Mouse (Mus musculus) forebrain, embryonic 12.5 days (tissue): ENCODE data around the gene Pde6d. TPM values are rescaled to one million over a fixed set of nuclear protein-coding genes. Genes with fewer than 3 reads are reported as not detected.
A peak's percentile ranks its signal among the peaks of the same experiment; 100 is the strongest.

Source experiments
- ATAC-seq: fragments of 200-750 bp; cut with Nextera tagmentation; 2 replicates; pipeline ENCODE4 v1.8.0; 2017; ENCODE audit warnings: moderate TSS enrichment; ENCODE audit not compliant: low FRiP score
- H3K27ac ChIP-seq: fragments of 300-500 bp; sonication (generic); 2 replicates; pipeline ENCODE4 v1.5.1; 2016; ENCODE audit warnings: mild to moderate bottlenecking
- H3K27me3 ChIP-seq: fragments of 300-500 bp; sonication (generic); 2 replicates; pipeline ENCODE4 v1.6.1; 2016; ENCODE audit warnings: mild to moderate bottlenecking
- H3K36me3 ChIP-seq: fragments of 300-500 bp; sonication (generic); replicated peaks from 2 replicates; pipeline ENCODE4 v1.6.1; 2016; ENCODE audit warnings: mild to moderate bottlenecking
- H3K4me1 ChIP-seq: fragments of 300-500 bp; sonication (generic); 2 replicates; pipeline ENCODE4 v1.6.1; 2016
- H3K4me2 ChIP-seq: fragments of 300-500 bp; sonication (generic); 2 replicates; pipeline ENCODE4 v1.6.1; 2016; ENCODE audit warnings: mild to moderate bottlenecking, moderate library complexity
- H3K4me3 ChIP-seq: fragments of 300-500 bp; sonication (generic); replicated peaks from 2 replicates; pipeline ENCODE4 v1.5.1; 2016; ENCODE audit warnings: mild to moderate bottlenecking
- H3K9ac ChIP-seq: fragments of 300-500 bp; sonication (generic); 2 replicates; pipeline ENCODE4 v1.6.1; 2016; ENCODE audit warnings: mild to moderate bottlenecking
- H3K9me3 ChIP-seq: fragments of 300-500 bp; sonication (generic); 2 replicates; pipeline ENCODE4 v1.6.1; 2016
- WGBS: fragments of 180-500 bp; shearing (Covaris S2); methylation state at CpG from one replicate; pipeline ENCODE4 v1.1.7; 2016; 5-methylcytosine and 5-hydroxymethylcytosine counted together
- polyA plus RNA-seq: library from polyadenylated mRNA; unstranded; fragments of >200 nt; fragmentation: Nextera tagmentation; extraction: Ambion mirVana; gene quantifications from 2 replicates; pipeline ENCODE4 v1.2.1, GENCODE M21; 2016

Pde6d gene
- polyA plus RNA-seq: 91.7 TPM in 2 replicates

DNA sequence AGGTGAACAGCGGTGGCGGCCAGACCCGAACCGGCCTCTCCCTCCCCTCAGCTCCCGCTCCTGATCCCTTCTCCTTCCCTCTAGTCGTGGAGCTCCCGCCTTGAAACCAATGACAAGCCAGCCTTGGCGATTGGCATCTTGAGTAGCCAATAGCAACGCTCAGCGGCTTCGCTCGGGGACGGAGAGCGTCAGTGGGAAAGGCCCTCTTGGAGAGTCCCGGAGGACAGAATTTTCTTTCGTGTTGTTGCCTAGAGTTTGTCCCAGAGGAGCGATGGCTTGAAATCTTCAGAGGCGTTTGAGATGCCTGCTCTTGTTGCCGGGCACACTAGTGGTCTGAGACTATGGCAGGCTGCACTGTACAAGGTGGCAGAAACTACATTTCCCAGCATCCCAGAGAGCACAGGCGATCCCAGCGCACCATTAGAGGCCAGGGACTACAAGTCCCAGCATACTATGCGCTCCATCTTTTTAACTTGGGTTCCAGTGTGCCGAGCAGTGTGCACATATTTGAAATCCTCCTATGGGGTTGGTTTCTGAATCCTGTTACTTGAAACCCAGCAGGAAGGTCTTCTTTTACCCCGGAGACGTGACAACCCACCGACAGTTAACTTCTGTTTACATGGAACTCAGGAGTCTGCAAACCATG lies at the start of gene Pde6d, which contains the start of gene Cops7b:
TSS of gene Pde6d (minus strand) at position 179 of the 646 bp plus-strand sequence.
TSS of gene Cops7b (plus strand) at position 454 of the 646 bp plus-strand sequence.
- Histone ChIP-seq H3K4me2 (peak within 1 kb of the TSS; percentile 76), H3K27ac (peak within 1 kb of the TSS; percentile 73), H3K27me3 (no peaks in the 10 kb centered on the region), H3K36me3 (no peaks in the 10 kb centered on the region), H3K4me3 (peak within 1 kb of the TSS; percentile 85), H3K4me1 (peaks cover 23% of the 10 kb centered on the region), H3K9ac (peak within 1 kb of the TSS; percentile 84), H3K9me3 (no peaks in the 10 kb centered on the region)
- under 1% methylated on average over 26 of the region's 26 CpGs for WGBS
- ATAC-seq: peak; percentile 96

DNA sequence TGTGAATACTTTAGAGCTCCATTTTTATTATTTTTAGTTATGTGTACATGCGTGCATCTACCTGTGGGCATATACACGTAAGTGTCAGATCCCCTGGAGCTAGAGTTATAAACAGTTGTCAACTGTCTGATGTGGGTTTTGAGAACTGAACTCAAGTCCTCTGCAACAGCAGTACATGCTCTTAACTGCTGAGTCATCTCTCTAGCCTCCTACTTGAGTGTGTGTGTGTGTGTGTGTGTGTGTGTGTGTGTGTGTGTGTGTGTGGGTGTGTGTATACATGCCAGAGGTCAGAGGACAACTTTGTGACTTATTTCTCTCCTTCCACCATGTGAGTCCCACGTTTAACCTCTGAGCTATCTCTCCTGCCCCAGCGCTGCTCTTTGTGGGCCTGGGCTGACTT lies 48.1 kb upstream of the Pde6d start:
- 86% methylated on average over 4 of the region's 4 CpGs for WGBS
- Histone ChIP-seq H3K9ac (no peak overlapping the region), H3K9me3 (no peaks in the 10 kb centered on the region), H3K36me3 (no peaks in the 10 kb centered on the region), H3K4me1 (peaks cover 7% of the 10 kb centered on the region), H3K27ac (no peak overlapping the region), H3K4me3 (no peak overlapping the region), H3K27me3 (no peaks in the 10 kb centered on the region), H3K4me2 (no peak overlapping the region)
- no peak for ATAC-seq

DNA sequence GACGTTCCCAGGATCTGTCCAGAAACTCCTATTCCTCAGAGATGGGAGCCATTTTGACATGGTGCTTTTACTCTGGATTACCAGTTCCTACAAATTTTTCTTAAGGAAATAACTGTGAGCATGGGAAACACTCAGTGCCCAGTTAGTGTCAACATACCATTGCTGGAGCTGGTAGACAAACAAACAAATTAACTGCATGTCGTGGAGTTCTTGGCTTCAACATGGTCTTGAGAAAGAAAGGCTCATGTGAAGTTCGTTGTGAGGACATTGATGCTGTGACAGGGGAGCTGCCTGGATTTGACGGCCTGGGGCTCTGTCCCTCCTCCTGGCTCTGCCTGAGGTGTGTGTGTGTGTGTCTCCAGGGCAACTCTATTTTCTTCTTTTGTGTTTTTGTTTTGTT lies 47.5 kb upstream of the Pde6d start:
- H3K4me1 ChIP-seq: peaks cover 7% of the 10 kb centered on the region
- WGBS: 59% methylated on average over 4 of the region's 4 CpGs
- no peak overlapping the region for H3K4me2 ChIP-seq
- H3K4me3 ChIP-seq: no peak overlapping the region
- H3K27ac ChIP-seq: no peak overlapping the region
- H3K9ac ChIP-seq: no peak overlapping the region
- H3K9me3 ChIP-seq: no peaks in the 10 kb centered on the region
- ATAC-seq: no peak
- no peaks in the 10 kb centered on the region for H3K27me3 ChIP-seq
- no peaks in the 10 kb centered on the region for H3K36me3 ChIP-seq

DNA sequence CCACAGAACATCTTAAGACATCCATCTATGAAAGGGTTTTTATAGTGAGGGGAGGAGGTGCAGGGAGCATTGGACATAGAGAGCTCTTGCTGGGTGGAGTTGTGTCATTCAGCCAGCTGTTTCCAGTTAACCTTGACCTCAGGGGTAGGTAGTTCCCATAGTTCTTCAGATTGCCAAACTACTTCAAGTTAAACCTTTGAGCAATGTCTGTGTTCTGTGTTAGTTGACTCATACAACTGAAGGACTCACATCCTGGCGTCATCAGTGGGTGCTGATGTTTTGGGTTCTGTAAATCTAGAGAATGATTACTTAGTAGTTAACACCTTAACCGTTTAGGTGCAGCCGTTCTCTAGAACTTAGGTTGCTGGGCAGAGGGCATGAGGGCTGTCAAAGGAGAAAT lies 45.8 kb upstream of the Pde6d start:
- H3K4me1 ChIP-seq: no peaks in the 10 kb centered on the region
- no peaks in the 10 kb centered on the region for H3K9me3 ChIP-seq
- no peak overlapping the region for H3K4me2 ChIP-seq
- ATAC-seq: no peak
- WGBS: 83% methylated on average over 3 of the region's 3 CpGs
- H3K9ac ChIP-seq: no peak overlapping the region
- no peaks in the 10 kb centered on the region for H3K36me3 ChIP-seq
- H3K27me3 ChIP-seq: no peaks in the 10 kb centered on the region
- H3K27ac ChIP-seq: no peak overlapping the region
- H3K4me3 ChIP-seq: no peak overlapping the region

DNA sequence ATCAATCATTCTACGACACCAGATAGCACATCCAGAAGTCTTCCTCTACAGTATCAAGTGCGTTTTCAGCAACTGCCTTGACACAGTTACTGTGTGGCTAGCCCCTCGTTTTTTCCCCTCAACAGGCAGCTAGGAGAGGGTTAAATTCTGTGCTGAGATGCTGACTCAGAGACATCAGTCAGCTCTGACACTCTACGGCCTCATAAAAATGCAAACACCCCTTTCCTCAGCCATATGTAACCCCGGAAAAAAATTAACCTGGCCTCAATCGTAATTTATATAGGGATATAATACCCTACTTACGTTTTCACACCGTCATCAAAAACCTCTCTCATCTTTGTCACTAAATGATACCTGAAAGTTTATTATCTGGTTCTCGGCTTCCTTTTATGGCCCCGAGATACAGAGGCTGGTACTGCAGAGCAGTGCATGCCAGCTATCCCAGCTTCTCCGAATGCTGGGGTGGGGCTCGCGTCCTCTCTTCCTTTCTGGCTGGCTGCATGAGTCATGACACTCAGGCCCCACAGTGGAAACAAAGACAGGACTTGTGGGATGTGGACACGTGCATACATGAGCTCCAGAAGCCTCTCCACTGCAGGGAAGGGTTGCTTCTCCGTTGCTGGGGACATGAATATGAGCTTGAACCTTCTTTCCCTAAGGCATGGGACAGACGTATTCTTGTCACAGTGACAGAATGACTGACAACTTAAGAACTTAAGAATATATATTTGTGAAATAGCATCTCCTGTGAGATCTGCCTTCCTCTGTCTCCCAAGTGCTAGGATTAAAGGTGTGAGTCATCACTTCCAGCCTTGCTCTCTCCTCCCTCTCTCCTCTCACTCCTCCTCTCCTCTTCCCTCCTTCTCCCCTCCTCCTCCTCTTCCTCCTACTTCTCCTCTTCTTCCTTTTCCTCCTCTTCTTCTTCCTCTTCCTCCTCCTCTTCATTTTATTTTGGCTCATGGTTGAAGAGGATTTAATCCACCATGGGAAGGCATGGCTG lies 40.9 kb upstream of the Pde6d start:
- Histone ChIP-seq H3K9ac (no peak overlapping the region), H3K27ac (no peak overlapping the region), H3K27me3 (no peaks in the 10 kb centered on the region), H3K9me3 (no peaks in the 10 kb centered on the region), H3K4me3 (no peak overlapping the region), H3K4me1 (no peaks in the 10 kb centered on the region), H3K36me3 (no peaks in the 10 kb centered on the region), H3K4me2 (no peak overlapping the region)
- 81% methylated on average over 16 of the region's 16 CpGs for WGBS
- ATAC-seq: no peak

DNA sequence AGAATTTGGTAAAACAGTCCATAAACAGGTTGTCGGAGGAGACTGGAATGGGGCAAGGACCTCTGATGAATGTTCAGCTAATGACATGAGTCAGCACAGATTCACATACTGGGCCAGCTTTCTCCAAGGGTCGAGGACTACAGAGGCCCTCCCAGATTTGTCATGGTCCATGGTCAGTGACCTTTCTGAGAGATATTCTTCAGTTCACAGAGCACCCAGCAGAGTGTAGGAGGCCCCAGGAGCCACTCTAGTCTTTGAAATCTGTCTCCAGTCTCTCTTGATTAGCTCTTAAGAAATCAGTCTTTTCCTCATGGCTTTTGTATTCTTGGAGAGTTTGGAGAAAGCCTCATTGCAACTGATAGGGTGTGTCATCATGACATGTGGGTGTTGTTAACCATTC lies 39.9 kb upstream of the Pde6d start:
- Histone ChIP-seq H3K9me3 (no peaks in the 10 kb centered on the region), H3K36me3 (no peaks in the 10 kb centered on the region), H3K4me1 (no peaks in the 10 kb centered on the region), H3K4me2 (no peak overlapping the region), H3K9ac (no peak overlapping the region), H3K4me3 (no peak overlapping the region), H3K27me3 (no peaks in the 10 kb centered on the region), H3K27ac (0 out of 2 replicates have a peak overlapping the region, but pooled peaks have one; percentile 5)
- no peak for ATAC-seq
- WGBS: 69% methylated on average over 2 of the region's 2 CpGs

DNA sequence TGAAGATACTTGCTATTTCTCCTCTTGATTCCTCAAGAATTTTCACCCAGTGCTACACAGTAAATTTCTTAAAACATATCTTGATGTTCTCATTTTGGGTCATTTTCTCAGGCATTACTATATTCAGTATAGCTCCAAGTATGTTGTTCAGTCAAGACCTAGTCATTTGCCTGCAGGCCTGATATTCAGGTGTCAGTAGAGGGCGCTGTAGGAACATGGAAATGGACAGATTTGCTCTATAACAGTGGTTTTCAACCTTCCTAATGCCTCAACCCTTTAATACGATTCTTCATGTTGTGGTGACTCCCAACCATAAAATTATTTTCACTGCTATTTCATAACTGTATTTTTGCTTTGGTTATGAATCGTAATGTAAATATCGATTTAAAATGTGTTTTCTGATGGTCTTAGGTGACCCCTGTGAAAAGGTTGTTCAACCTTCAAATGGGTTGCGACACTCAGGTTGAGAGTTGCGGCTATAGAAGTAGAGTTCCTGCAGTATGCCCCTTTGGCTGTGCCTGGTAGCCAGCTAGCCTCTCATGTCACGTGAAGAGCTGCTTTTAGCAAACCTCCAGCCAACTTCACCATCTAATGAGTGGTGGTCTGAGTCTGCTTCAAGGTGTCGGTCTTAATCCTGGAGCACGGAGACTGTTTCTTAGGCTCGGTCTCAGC lies 36.2 kb upstream of the Pde6d start:
- no peak for ATAC-seq
- Histone ChIP-seq H3K27ac (no peak overlapping the region), H3K4me2 (no peak overlapping the region), H3K27me3 (no peaks in the 10 kb centered on the region), H3K9ac (no peak overlapping the region), H3K9me3 (no peaks in the 10 kb centered on the region), H3K36me3 (no peaks in the 10 kb centered on the region), H3K4me1 (no peaks in the 10 kb centered on the region), H3K4me3 (no peak overlapping the region)
- WGBS: 62% methylated on average over 10 of the region's 10 CpGs

DNA sequence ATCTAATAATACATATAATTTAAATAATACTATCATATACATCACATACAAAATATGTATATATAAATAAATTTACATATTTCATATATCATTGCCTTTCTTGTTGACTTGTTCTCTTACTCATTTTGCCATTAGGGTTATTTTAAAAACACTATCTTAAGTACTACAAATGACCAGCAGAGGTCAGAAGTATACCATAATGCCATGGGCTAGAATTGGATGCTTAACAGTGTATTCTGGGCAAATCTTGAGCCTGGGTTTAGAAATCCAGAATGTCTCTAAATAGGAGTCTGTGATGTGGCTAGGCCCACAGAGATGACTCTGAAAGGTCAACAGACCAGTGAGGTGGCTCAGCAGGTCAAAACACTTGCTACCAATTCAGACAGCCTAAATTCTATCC lies 31.8 kb upstream of the Pde6d start:
- Histone ChIP-seq H3K36me3 (0 out of 2 replicates have a peak, but pooled peaks cover 3% of the 10 kb centered on the region), H3K4me2 (no peak overlapping the region), H3K9ac (no peak overlapping the region), H3K4me1 (no peaks in the 10 kb centered on the region), H3K27ac (no peak overlapping the region), H3K4me3 (no peak overlapping the region), H3K27me3 (no peaks in the 10 kb centered on the region), H3K9me3 (no peaks in the 10 kb centered on the region)
- ATAC-seq: no peak

DNA sequence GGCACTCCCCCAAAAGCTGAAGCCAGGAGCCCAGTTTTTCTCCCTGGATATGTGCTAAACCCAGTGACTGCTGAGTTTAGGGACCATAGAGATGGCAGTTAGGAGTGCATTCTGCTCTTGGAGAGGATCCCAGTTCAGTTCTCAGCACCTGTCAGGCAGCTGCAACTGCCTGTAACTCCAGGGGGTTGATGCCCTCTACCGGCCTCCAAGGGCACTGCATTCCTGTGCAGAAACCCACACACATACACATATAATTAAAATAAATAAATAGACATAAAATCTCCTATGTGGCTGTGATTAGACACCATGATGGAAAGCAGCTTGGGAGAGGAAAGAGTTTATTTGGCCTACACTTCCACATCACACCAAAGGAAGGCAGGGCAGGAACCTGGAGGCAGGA lies 29.7 kb upstream of the Pde6d start:
- peaks cover 17% of the 10 kb centered on the region for H3K36me3 ChIP-seq
- H3K27ac ChIP-seq: no peak overlapping the region
- H3K27me3 ChIP-seq: no peaks in the 10 kb centered on the region
- no peak overlapping the region for H3K4me2 ChIP-seq
- H3K4me1 ChIP-seq: no peaks in the 10 kb centered on the region
- no peak for ATAC-seq
- H3K9ac ChIP-seq: no peak overlapping the region
- 77% methylated on average over 1 of the region's 1 CpGs for WGBS
- H3K4me3 ChIP-seq: no peak overlapping the region
- H3K9me3 ChIP-seq: no peaks in the 10 kb centered on the region

DNA sequence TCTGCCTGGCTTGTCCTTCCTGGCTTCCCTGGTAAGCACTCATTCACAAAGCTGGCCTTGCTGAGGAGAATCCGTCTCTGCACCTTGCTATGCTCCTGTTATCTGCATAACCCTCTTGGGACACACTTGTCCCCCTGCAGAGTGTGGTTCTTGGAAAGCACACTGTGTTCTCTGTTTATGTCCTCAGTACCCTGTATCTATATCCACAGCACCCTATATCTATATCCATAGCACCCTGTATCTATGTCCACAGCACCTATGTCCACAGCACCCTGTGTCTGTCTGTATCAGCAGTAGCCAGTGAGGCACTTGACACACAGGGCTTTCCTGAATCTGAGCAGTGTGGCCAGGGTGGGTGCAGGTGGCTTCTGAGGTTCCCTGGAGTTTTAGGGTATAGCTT lies 28.5 kb upstream of the Pde6d start:
- H3K27me3 ChIP-seq: no peaks in the 10 kb centered on the region
- no peaks in the 10 kb centered on the region for H3K9me3 ChIP-seq
- H3K4me1 ChIP-seq: no peaks in the 10 kb centered on the region
- no peak overlapping the region for H3K9ac ChIP-seq
- H3K27ac ChIP-seq: no peak overlapping the region
- ATAC-seq: no peak
- 89% methylated on average over 1 of the region's 1 CpGs for WGBS
- H3K4me2 ChIP-seq: no peak overlapping the region
- H3K36me3 ChIP-seq: peaks cover 20% of the 10 kb centered on the region
- no peak overlapping the region for H3K4me3 ChIP-seq

DNA sequence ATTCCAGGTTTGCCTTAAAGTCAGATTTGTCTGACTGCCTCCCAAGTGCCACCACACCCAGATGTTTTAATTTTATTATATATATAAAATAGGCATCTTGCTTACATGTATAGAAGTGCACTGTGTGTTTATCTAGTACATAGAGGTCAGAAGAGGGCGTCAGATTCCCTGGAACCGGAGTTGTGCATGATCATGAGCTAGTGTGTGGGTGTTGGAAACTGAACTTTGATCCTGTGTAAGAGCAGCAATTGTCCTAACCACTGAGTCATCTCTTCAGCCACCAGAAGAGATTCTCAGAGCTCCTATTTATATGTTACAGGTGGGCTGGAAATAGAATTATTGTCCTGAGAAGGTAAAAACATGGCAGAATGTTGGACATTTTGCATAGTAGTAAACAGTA lies 17.7 kb upstream of the Pde6d start:
- WGBS: 88% methylated on average over 2 of the region's 2 CpGs
- Histone ChIP-seq H3K27me3 (no peaks in the 10 kb centered on the region), H3K27ac (no peak overlapping the region), H3K4me1 (no peaks in the 10 kb centered on the region), H3K36me3 (peaks cover 75% of the 10 kb centered on the region), H3K4me3 (no peak overlapping the region), H3K9me3 (no peaks in the 10 kb centered on the region), H3K4me2 (no peak overlapping the region), H3K9ac (no peak overlapping the region)
- ATAC-seq: no peak

DNA sequence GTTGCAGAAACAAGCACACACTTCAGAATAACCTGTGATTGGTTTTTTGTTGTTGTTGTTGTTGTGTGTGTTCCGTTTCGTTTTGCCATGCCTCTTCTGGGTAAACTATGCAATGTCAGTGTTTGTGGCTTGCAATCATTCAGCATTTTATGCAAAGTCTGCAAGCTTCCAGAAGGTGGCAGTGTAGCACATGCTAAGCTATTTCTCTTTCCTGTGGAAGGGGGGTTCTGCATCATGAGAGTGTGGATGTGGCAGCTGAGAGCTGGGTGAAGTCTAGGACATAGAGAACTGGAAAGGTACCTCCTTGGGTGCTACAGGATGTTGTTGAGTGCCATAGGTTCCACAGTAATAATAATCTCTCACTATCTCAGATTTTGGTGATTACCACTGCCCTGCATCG lies 16.1 kb upstream of the Pde6d start:
- no peak for ATAC-seq
- no peak overlapping the region for H3K4me3 ChIP-seq
- H3K4me1 ChIP-seq: no peaks in the 10 kb centered on the region
- no peak overlapping the region for H3K27ac ChIP-seq
- H3K9ac ChIP-seq: no peak overlapping the region
- H3K4me2 ChIP-seq: no peak overlapping the region
- 65% methylated on average over 3 of the region's 3 CpGs for WGBS
- no peaks in the 10 kb centered on the region for H3K9me3 ChIP-seq
- H3K27me3 ChIP-seq: no peaks in the 10 kb centered on the region
- peaks cover 62% of the 10 kb centered on the region for H3K36me3 ChIP-seq
